Mouse (Mus musculus): ENCODE data around the gene Inka2.

Inka2 gene

GRCm38 (mm10) chr3:105704031-105705008 is at the start of gene Inka2:
Gene Inka2, plus strand, starts transcription at chr3:105704599.
- peak; percentile 94 for ATAC-seq (ENCODE audit: insufficient number of reproducible peaks, low FRiP score, low TSS enrichment)

GRCm38 (mm10) chr3:105655031-105655585 is 49.3 kb upstream of the Inka2 start:
- ATAC-seq (ENCODE audit: insufficient number of reproducible peaks, low FRiP score, low TSS enrichment), result no peak

DNA sequence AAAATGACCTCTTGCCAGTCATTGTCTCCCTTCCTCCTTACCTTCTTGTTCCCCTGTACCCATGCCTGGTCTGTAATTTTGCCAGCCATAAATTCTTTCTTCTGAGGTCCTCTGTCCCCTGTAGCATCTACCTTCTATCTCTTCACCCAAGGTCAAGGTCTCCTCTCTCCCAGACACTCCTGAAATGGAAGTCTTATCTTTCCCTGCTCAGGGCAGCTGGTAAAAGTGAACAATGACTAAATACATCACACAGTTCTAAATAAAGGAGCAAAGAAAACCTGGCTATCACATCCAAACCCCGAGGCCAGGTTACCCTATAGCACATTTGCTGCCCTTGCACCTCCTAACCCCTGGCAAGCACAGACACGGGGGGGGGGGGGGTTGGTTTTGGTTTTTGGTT is 43.9 kb upstream of the Inka2 start:
- ATAC-seq (ENCODE audit: insufficient number of reproducible peaks, low FRiP score, low TSS enrichment), result no peak

- ATAC-seq (ENCODE audit: insufficient number of reproducible peaks, low FRiP score, low TSS enrichment), result no peak
Measured at GRCm38 (mm10) chr3:105663043-105663442, 41.4 kb upstream of the Inka2 start.

- ATAC-seq (ENCODE audit: insufficient number of reproducible peaks, low FRiP score, low TSS enrichment), result no peak
Measured at GRCm38 (mm10) chr3:105665105-105665765, 39.2 kb upstream of the Inka2 start.

- ATAC-seq (ENCODE audit: insufficient number of reproducible peaks, low FRiP score, low TSS enrichment), result no peak
Measured at GRCm38 (mm10) chr3:105666996-105667523, 37.3 kb upstream of the Inka2 start.

DNA sequence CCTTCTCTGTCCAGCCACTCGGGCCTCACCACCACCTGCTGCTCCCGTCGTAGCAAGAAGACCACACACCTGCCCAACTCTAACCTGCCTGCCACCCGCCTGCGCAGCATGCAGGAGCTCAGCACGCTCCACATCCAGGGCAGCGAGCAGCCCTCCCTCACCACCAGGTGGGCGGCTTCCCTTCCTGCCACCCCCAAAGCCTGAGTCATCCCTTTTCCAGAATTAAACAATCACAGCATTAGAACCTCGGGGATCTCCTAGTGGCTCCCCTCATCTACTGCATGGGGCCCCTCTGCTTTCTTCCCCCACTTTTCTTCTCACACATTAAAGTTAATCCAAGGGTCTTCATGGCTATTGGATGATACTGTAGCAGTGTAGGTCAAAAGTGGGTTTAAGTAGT is 36.2 kb upstream of the Inka2 start:
- no peak for ATAC-seq (ENCODE audit: insufficient number of reproducible peaks, low FRiP score, low TSS enrichment)

- no peak for ATAC-seq (ENCODE audit: insufficient number of reproducible peaks, low FRiP score, low TSS enrichment)
Measured at GRCm38 (mm10) chr3:105669776-105670175, 34.6 kb upstream of the Inka2 start.

DNA sequence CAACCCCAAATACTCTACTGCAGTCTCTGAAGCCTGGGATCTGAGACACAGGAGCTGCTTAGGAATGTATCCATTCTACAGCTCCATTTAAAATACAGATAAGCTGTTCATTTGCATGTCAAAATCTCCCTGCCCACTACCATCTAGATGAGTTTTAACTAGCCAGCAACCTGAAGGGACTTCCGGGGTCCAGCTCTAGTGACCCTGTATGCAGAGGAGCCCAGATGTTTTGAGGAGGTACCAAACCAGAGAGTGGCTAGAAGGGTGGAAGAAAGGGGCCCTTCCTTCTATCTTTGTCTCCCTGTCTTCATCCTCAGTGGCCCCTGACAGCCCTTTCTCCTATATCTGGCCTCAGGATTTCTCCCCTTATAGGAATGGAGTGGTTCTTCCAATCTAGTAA is 33.6 kb upstream of the Inka2 start:
- ATAC-seq (ENCODE audit: insufficient number of reproducible peaks, low FRiP score, low TSS enrichment), result no peak

GRCm38 (mm10) chr3:105674595-105675218 is 29.7 kb upstream of the Inka2 start:
- peak; percentile 82 for ATAC-seq (ENCODE audit: insufficient number of reproducible peaks, low FRiP score, low TSS enrichment)

GRCm38 (mm10) chr3:105675932-105676331 is 28.5 kb upstream of the Inka2 start:
- ATAC-seq (ENCODE audit: insufficient number of reproducible peaks, low FRiP score, low TSS enrichment), result no peak

GRCm38 (mm10) chr3:105680346-105680745 is 24.1 kb upstream of the Inka2 start:
- ATAC-seq (ENCODE audit: insufficient number of reproducible peaks, low FRiP score, low TSS enrichment), result no peak

GRCm38 (mm10) chr3:105686394-105687323 is 17.7 kb upstream of the Inka2 start:
- ATAC-seq (ENCODE audit: insufficient number of reproducible peaks, low FRiP score, low TSS enrichment), result no peak; the same call in 1 of the 2 replicates

- peak; percentile 90 for ATAC-seq (ENCODE audit: insufficient number of reproducible peaks, low FRiP score, low TSS enrichment)
Measured at GRCm38 (mm10) chr3:105687324-105688060, 16.9 kb upstream of the Inka2 start, which contains the start of gene Ddx20. Gene Ddx20, minus strand, starts transcription at chr3:105687574.

GRCm38 (mm10) chr3:105688536-105688935 is 15.9 kb upstream of the Inka2 start:
- ATAC-seq (ENCODE audit: insufficient number of reproducible peaks, low FRiP score, low TSS enrichment), result no peak

DNA sequence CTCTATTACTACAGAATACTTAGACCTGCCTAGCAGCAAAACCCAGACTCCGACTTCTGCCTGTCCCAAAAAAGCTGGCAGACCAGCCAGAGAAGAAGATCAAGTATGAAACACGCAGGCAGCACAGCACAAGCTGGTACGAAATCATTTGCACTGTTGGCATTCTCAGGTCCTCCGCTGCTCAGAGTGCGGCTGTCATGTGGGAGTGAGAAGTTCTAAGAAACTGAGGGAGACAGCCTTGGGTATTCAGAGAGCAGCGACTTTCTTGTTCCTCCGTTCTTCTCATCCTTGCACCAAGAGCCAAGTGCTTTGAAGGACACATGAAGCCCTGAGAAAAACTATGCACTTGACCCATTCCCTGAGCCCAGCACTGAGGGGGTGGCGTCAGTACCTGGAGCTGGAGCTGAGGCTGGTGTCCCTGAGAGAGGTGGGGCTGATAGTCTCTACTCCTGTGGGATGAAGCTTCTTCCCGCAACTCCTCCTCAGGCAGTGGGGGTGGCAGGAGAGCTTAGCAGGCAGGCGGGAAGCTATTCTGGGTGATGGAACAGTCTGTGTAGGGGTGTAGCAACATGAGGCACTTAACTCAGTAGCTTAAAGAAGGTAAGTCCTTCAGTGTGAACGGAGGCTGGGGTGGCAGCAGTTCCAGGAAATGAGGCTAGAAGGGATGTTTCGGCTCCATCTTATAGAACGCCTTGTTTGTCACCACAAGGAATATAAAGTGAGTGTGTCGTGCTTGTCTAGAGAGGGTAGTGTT is 10.9 kb upstream of the Inka2 start:
- no peak for ATAC-seq (ENCODE audit: insufficient number of reproducible peaks, low FRiP score, low TSS enrichment)

- peak; percentile 65 for ATAC-seq (ENCODE audit: insufficient number of reproducible peaks, low FRiP score, low TSS enrichment)
Measured at GRCm38 (mm10) chr3:105695476-105696386, 8.7 kb upstream of the Inka2 start.
